Mouse (Mus musculus) testis, adult 2 months (tissue): ENCODE measurements at regions not wholly inside any gene's neighbourhood (a gene's known extent, or its start where the extent isn't known, plus 50 kb on each side); places are given as distances from the start of the nearest gene placed in this dataset.

Experiments used
- H3K27ac ChIP-seq: fragments of 200-500 bp; 2 replicates; pipeline ENCODE4 v1.5.1; 2012; ENCODE audit warnings: low read depth, low read length; ENCODE audit not compliant: control insufficient read depth, insufficient read depth
- H3K27me3 ChIP-seq: fragments of 200-500 bp; 2 replicates; pipeline ENCODE4 v1.6.1; 2012; ENCODE audit warnings: mild to moderate bottlenecking, low read length, moderate library complexity; ENCODE audit not compliant: control insufficient read depth, insufficient read depth
- H3K36me3 ChIP-seq: fragments of 200-500 bp; 2 replicates; pipeline ENCODE4 v1.6.1; 2012; ENCODE audit warnings: mild to moderate bottlenecking, low read length; ENCODE audit not compliant: control insufficient read depth, insufficient read depth
- H3K4me1 ChIP-seq: fragments of 200-500 bp; 2 replicates; pipeline ENCODE4 v1.6.1; 2012; ENCODE audit warnings: low read length; ENCODE audit not compliant: control insufficient read depth, insufficient read depth
- H3K4me3 ChIP-seq: fragments of 200-500 bp; 2 replicates; pipeline ENCODE4 v1.5.1; 2012; ENCODE audit warnings: low read depth, mild to moderate bottlenecking, low read length, moderate library complexity, mixed read lengths; ENCODE audit not compliant: control insufficient read depth
- CTCF ChIP-seq: fragments of 200-500 bp; IDR thresholded peaks from 2 replicates; pipeline ENCODE4 v1.5.1; 2012; ENCODE audit warnings: low read depth, mild to moderate bottlenecking, inconsistent platforms, low read length, moderate library complexity; ENCODE audit not compliant: control insufficient read depth, insufficient read depth, insufficient replicate concordance
- POLR2A ChIP-seq: fragments of 200-500 bp; IDR thresholded peaks from 2 replicates; pipeline ENCODE4 v1.6.1; 2012; ENCODE audit warnings: low read depth, mild to moderate bottlenecking, inconsistent platforms, low read length, moderate library complexity; ENCODE audit not compliant: control insufficient read depth

DNA sequence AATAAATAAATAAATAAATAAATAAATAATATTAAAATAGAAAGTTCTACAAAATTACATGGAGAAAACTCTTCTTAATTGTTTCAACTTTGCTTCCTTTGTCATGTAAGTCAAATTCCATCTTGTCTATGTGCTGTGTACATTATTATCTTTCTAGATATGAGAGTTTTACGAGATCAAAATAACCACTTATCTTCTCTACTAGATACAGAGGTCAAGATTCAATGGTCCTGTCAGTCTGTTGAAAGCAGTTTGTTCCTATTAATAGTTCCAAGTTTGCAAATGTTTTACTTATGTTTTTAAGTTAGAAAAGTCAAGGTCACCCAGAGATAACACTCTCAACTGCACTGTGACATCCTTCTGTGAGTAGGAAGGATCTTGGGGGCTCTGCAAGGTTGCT lies 650.1 kb upstream of the Cited2 start:
- TF ChIP-seq CTCF = no peak
- TF ChIP-seq POLR2A = no peak
- H3K27me3 ChIP-seq = no peaks in the 10 kb centered on the region
- H3K27ac ChIP-seq = no peak overlapping the region
- H3K4me3 ChIP-seq = no peak overlapping the region
- no peaks in the 10 kb centered on the region for H3K36me3 ChIP-seq
- no peaks in the 10 kb centered on the region for H3K4me1 ChIP-seq

DNA sequence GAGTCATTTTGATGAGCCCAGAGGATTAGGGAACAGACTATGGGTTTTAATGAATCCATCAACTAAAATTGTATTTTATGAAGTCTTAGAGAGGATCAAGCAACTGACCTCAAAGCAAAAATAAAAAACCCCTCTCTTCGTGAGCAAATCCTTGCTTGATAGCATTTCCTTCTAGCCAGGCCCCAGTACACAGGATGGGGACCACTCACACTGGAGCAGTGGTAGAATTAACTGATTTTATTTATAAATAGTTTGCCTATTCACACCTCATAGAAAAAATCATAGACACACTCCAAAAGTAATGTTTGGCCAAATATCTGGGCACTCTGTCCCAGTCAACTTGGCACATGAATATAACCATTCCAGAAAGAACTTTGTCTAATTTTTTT lies 649.0 kb upstream of the Cited2 start:
- Histone ChIP-seq H3K27me3 (no peaks in the 10 kb centered on the region), H3K36me3 (no peaks in the 10 kb centered on the region), H3K4me3 (no peak overlapping the region), H3K27ac (no peak overlapping the region), H3K4me1 (no peaks in the 10 kb centered on the region)
- TF ChIP-seq POLR2A (no peak), CTCF (no peak)

DNA sequence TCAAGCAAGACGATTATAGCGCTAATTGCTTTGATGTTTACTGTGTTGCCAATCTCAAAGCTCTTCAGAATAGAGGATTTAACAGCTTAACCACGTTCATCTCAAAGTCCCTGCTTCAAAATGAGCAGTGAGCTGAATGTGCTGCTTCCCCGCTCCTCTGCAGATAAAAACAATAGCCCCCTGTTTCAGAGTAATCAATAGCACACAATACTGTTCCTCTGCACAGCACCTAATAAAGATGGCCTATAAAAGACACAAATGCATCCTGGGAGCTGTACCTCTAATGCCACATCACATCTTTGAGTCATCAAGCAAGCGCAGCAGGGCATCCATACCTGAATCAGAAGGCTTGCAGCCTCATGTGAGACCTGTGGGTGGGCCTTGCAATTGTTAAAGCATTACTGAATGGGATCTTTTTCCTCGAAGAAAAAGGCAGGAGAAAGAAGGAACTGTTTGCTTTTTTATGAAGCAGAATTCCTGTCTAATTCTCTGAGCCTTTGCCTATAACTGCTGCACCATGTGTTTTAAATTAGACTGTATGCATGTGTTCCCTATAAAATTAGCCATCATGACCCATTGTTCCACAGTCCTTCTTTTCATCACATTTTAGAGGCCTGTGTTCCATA lies 648.5 kb upstream of the Cited2 start:
- no peaks in the 10 kb centered on the region for H3K36me3 ChIP-seq
- H3K27ac ChIP-seq = no peak overlapping the region
- H3K4me1 ChIP-seq = no peaks in the 10 kb centered on the region
- H3K27me3 ChIP-seq = no peaks in the 10 kb centered on the region
- TF ChIP-seq POLR2A (no peak), CTCF (no peak)
- H3K4me3 ChIP-seq = no peak overlapping the region

DNA sequence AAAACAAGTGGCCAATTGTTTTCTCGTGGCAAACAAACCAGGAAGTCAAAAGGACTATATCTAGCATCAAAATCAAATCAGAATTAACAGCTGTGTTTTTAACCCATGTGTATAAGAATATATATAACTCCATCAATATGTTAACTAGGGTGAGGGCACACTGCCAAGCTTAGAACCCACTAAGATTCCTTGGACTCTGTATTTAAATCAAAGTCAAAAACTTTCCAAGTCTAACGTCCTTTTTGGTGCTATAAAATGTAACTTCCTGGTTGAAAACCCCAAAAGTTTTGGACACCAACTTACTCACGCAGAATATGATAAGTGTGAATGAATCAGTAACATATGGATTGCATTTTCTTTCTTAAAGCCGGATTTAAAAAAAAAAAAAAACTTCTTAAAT lies 647.9 kb upstream of the Cited2 start:
- Histone ChIP-seq H3K27me3 (no peaks in the 10 kb centered on the region), H3K4me1 (no peaks in the 10 kb centered on the region), H3K4me3 (no peak overlapping the region), H3K36me3 (no peaks in the 10 kb centered on the region), H3K27ac (no peak overlapping the region)
- no peak for TF ChIP-seq POLR2A
- TF ChIP-seq CTCF = no peak

DNA sequence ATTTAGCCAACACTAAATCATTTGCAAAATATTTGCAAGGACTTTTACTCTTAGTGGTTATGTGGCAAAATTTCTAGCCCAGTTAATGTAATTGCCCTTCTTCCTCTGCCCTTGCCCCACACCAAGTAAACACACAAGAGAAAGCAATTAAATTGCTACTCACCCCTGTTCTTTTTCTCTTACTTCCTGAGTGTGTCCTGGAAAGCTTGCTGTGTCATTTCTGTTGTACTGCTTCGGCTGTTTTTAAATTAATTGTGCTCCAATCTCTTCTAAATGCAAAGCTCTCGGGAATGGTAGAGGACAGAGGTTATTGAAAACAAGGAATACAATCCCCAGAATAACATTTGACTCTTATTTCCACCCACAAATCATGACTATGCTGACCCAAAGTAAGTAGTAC lies 647.4 kb upstream of the Cited2 start:
- H3K4me1 ChIP-seq = no peaks in the 10 kb centered on the region
- H3K27me3 ChIP-seq = no peaks in the 10 kb centered on the region
- TF ChIP-seq POLR2A = no peak
- no peak for TF ChIP-seq CTCF
- H3K4me3 ChIP-seq = no peak overlapping the region
- no peaks in the 10 kb centered on the region for H3K36me3 ChIP-seq
- H3K27ac ChIP-seq = no peak overlapping the region

DNA sequence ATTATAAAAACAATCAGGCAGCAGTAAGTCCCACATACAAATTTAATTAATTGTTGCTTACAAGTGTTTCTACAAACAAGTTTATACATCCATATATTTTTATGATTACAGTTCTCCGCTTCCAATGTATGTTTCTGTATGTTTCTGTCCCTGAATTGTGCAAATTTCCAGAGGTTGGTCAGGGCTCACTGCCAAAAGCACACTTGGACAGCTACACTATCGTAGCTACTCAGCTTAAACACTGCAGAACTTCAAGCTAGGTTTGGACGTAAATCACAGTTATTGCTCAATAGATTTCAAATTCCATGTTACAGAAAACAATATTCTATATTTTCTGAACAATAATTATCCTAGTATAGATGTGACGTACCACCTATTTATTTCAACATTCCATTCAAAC lies 646.8 kb upstream of the Cited2 start:
- no peak overlapping the region for H3K27ac ChIP-seq
- TF ChIP-seq POLR2A (no peak), CTCF (no peak)

DNA sequence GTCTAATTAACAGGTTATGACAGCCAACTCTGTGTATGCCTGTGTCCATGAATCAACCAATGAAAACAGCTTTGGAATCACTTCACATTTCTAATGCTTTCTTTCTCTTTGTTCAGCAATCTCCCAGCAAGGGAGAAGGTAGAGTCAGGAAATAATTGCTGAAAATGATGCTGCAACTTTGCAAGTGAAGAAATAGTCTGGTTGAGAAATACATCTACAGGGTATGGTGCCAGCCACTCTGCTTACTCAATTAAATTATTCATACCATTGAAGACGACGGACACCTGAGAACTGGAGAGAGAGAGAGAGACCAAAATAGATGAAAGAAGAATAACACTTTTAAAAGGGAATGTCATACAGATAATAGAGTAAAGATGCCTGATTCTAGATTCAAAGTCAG lies 645.4 kb upstream of the Cited2 start:
- Histone ChIP-seq H3K4me3 (no peak overlapping the region), H3K36me3 (no peaks in the 10 kb centered on the region), H3K4me1 (no peaks in the 10 kb centered on the region), H3K27ac (no peak overlapping the region), H3K27me3 (no peaks in the 10 kb centered on the region)
- TF ChIP-seq POLR2A (no peak), CTCF (no peak)

More for the DNA sequence above, 646.8 kb upstream of the Cited2 start:
- Histone ChIP-seq H3K36me3 (no peaks in the 10 kb centered on the region), H3K27me3 (no peaks in the 10 kb centered on the region), H3K4me3 (no peak overlapping the region), H3K4me1 (no peaks in the 10 kb centered on the region)

DNA sequence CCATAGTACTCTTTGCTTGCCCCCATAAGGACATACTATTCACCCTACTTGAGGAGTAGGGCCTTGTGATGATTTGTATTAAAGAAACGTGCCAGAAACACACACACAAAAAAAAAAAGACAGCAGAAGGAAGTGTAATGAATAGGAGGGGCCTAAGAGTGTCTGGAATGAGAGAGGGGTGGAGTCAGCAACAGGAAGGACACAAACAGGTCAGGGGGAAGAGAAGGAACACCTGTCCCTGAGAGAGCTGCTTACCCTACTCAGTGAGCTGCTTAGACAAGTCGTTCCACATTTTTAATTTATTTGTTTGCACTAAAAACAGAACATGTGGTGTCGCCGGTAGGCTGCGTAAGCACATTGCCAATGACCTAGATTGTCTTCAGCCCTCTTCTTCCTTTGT lies 642.2 kb upstream of the Cited2 start:
- Histone ChIP-seq H3K4me1 (no peaks in the 10 kb centered on the region), H3K4me3 (no peak overlapping the region), H3K27ac (no peak overlapping the region), H3K36me3 (no peaks in the 10 kb centered on the region), H3K27me3 (no peaks in the 10 kb centered on the region)
- no peak for TF ChIP-seq CTCF
- TF ChIP-seq POLR2A = no peak
